Mouse (Mus musculus): ENCODE results near the gene Cacnb2.

- no peak for TF ChIP-seq CTCF (conservative IDR thresholded peaks at IDR 0.05; ENCODE audit: low read length)
- TF ChIP-seq POU5F1 (IDR thresholded peaks at IDR 0.05; ENCODE audit: borderline replicate concordance, low read length), result no peak
Observed at GRCm38 (mm10) chr2:14807650-14808347, 204.9 kb downstream of the Cacnb2 start.

Measured in E14TG2a.4 (cell line).